In the genomic region with DNA sequence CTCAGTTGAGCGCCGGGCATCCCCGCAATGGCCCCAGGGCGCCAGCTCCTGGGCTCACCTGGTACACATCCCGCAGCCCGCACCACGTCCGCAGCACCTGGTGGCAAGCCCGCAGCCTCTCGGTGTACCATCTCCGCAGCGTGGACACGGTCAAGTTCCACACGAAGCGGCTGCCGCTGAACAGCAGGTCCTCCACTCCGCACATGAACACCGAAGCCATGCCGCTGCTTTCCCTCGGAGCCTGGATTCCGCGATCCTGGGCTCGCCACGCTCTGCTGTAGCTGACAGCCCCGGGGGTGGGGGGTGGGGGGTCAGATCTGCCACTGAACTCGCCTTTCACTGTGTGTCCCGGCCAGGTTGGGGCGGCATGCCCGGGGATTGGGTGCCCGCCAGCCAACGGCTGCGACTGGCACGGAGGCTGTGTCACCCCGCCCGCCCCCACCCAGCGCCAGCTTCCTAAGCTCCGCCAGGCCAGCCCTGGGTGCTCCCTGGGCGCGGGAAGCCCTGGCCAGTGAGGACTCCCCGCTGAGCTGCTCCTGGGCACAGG, we compare ENCODE assay signal across 8 mouse cellular contexts.
DNase-seq lines count a peak whose midpoint lies in the region; ATAC-seq lines count a peak whose summit lies in the region.

No protein-coding gene starts in this region.

- H3K27me3 ChIP-seq in erythroblast, embryonic 14.5 days (ENCODE audit: control insufficient read depth): peaks cover 29% of the 10 kb centered on the region
- peaks cover 40% of the 10 kb centered on the region for H3K27me3 ChIP-seq in midbrain, embryonic 10.5 days (ENCODE audit: low read depth, poor library complexity, severe bottlenecking)

- peak overlapping the region; percentile 61 for H3K27ac ChIP-seq in midbrain, embryonic 10.5 days (replicated peaks)

- peak; percentile 52 for DNase-seq in embryo, embryonic 11 days
- DNase-seq in heart, adult 18-20 months: peak; percentile 80 to 85
- DNase-seq in kidney, adult 11 months: peak; percentile 86
- peak; percentile 54 to 58 for DNase-seq in left cerebral cortex, postnatal 36 days (ENCODE audit: low spot score in 2 of 2)
- DNase-seq in midbrain, embryonic 10.5 days (ENCODE audit: low spot score): peak; percentile 41
- peak; percentile 72 for DNase-seq in skeletal muscle tissue, adult 2 months (ENCODE audit: low read depth, low spot score)

- H3K4me3 ChIP-seq in erythroblast, embryonic 14.5 days (replicated peaks): peak overlapping the region; percentile 13
- H3K4me3 ChIP-seq in midbrain, embryonic 10.5 days: peak overlapping the region; percentile 65

- H3K36me3 ChIP-seq in erythroblast, embryonic 14.5 days (ENCODE audit: control insufficient read depth): no peaks in the 10 kb centered on the region
- H3K36me3 ChIP-seq in midbrain, embryonic 10.5 days: no peaks in the 10 kb centered on the region

- intact Hi-C loops in left cerebral cortex, postnatal 36 days (cut with DNase I): no loop called here

- no peak for ATAC-seq in erythroblast, adult 5-6 weeks (replicated peaks; ENCODE audit: low FRiP score, poor library complexity, severe bottlenecking)

- WGBS in midbrain, embryonic 10.5 days: 1% methylated on average over 40 of the region's 40 CpGs

- H3K4me1 ChIP-seq in erythroblast, embryonic 14.5 days (ENCODE audit: control insufficient read depth): no peaks in the 10 kb centered on the region
- H3K4me1 ChIP-seq in midbrain, embryonic 10.5 days: peaks cover 25% of the 10 kb centered on the region

- H3K9me3 ChIP-seq in erythroblast, embryonic 14.5 days (ENCODE audit: control insufficient read depth, low read length): no peaks in the 10 kb centered on the region
- no peaks in the 10 kb centered on the region for H3K9me3 ChIP-seq in midbrain, embryonic 10.5 days (replicated peaks)
